Mouse (Mus musculus) C2C12 (cell line): ENCODE data around the gene Lsm7.
"Not testable (repeated sequence)": the region's sequence is repeated elsewhere in the genome, so short reads cannot be mapped to it uniquely, and the experiment has no call there.

Experiments used
- CTCF ChIP-seq: IDR thresholded peaks from one replicate; pipeline ENCODE4 v1.5.1; 2011; ENCODE audit not compliant: control insufficient read depth, insufficient read depth, insufficient read length
- MAX ChIP-seq: IDR thresholded peaks from one replicate; pipeline ENCODE4 v1.6.1; 2011; ENCODE audit warnings: mild to moderate bottlenecking, control low read depth
- USF1 ChIP-seq: IDR thresholded peaks from one replicate; pipeline ENCODE4 v1.6.1; 2011; ENCODE audit warnings: low read depth, mild to moderate bottlenecking, control low read depth, moderate library complexity

DNA sequence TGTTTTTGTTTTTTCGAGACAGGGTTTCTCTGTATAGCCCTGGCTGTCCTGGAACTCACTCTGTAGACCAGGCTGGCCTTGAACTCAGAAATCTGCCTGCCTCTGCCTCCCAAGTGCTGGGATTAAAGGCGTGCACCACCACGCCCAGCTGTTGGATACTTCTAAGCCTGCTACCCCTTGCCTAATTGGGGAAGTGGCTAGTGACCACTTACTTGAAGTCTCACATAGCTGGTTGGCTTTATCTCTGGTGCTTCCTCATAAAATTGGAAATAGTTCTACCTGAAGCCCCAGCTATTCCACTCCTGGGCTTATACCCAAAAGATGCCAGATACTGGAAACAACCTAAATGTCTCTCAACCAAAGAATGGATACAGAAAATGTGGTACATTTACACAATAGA lies 38.7 kb downstream of the Lsm7 start:
- not testable (repeated sequence) for TF ChIP-seq CTCF, USF1, MAX
